Mouse (Mus musculus) heart, adult 10 weeks (tissue): Measurements from ENCODE around the gene Tas2r139. TPM values are rescaled to one million over a fixed set of nuclear protein-coding genes. Genes with fewer than 3 reads are reported as not detected.

Experiments used
- polyA plus RNA-seq: library from polyadenylated mRNA; stranded (reverse); fragments of 350-450 nt; fragmentation: Illumina TruSeq; extraction: RNeasy Lipid Tissue Mini Kit (QIAGEN cat#74804); gene quantifications from one replicate; pipeline ENCODE4 v1.2.3, GENCODE M21; 2014; ENCODE audit warnings: low read depth, low replicate concordance

Tas2r139 gene
- polyA plus RNA-seq = not detected

GRCm38 (mm10) chr6:42140636-42141035 lies at the start of gene Tas2r139:
Gene Tas2r139, plus strand, starts transcription at chr6:42140936.

Other genes starting within 250 kb of the Tas2r139 start
- not detected for gene Sval1, start 189.3 kb upstream of the Tas2r139 start, polyA plus RNA-seq
- not detected for gene Sval3, start 172.8 kb upstream of the Tas2r139 start, polyA plus RNA-seq
- gene Sva, start 102.5 kb upstream of the Tas2r139 start, polyA plus RNA-seq = not detected
- not detected for gene Tas2r144, start 74.4 kb downstream of the Tas2r139 start, polyA plus RNA-seq
- 186 TPM for gene Gstk1, start 105.0 kb downstream of the Tas2r139 start, polyA plus RNA-seq
- gene Tmem139, start 121.0 kb downstream of the Tas2r139 start, polyA plus RNA-seq = not detected
- gene Casp2, start 124.0 kb downstream of the Tas2r139 start, polyA plus RNA-seq = 9.2 TPM
- gene Clcn1, start 145.7 kb downstream of the Tas2r139 start, polyA plus RNA-seq = 13.2 TPM
- gene Fam131b, start 183.7 kb downstream of the Tas2r139 start, polyA plus RNA-seq = 0.65 TPM
- 59.6 TPM for gene Zyx, start 208.7 kb downstream of the Tas2r139 start, polyA plus RNA-seq
- 0.39 TPM for gene Epha1, start 232.3 kb downstream of the Tas2r139 start, polyA plus RNA-seq